Mouse (Mus musculus) adrenal gland, postnatal 10 days (tissue): ENCODE measurements around the gene Pitpnc1. TPM values are rescaled to one million over a fixed set of nuclear protein-coding genes. Genes with fewer than 3 reads are reported as not detected.

Experiments
- DNase-seq: peaks from one replicate; pipeline ENCODE4 v3.0.0; 2021; ENCODE audit warnings: mixed read lengths
- total RNA-seq, 2 experiments: library from RNA; stranded (reverse); gene quantifications; 2 replicates each; pipeline ENCODE4 v1.2.3; 2021

The Pitpnc1 gene
- total RNA-seq, 2 experiments from 2014 or later, result 28.3 to 40.3 TPM

DNA sequence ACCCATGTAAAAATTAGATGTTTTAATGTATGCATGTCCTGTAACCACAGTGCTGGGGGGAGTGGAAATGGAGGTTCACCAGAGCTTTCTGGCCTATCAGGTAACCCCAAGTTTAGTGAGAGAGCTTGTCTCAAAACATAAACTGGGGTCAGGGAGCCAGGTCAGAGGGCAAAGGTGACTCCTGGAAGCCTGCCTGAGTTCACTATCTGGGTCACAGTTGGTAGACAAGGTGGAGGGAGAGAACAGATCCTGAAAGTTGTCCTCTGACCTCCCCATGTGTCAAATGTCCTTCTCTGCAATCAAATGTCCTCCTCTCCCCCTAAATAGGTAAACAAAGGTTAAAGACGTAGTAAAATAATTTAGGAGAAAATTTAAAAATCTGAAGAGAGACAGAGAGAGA is 244.1 kb downstream of the Pitpnc1 start:
- no peak for DNase-seq

DNA sequence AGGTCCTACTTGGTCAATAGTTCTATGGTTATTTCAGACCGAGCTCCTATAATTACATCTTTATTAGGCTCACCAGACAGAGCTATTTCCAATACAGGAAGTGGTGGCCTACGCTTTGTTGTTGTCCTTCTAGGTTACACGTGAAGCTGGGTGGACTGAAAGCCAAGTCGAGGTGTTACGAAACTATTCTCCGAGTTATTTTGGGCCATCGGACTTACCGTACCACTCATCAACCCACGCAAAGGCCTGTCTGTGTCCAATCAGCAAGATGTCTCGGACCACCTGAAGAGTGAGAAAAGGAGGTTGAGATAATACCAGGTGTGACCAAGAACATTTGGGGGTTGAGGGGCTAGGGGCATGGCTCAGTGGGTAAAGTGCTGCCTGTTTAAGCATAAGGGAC is 244.5 kb downstream of the Pitpnc1 start:
- DNase-seq, result no peak

DNA sequence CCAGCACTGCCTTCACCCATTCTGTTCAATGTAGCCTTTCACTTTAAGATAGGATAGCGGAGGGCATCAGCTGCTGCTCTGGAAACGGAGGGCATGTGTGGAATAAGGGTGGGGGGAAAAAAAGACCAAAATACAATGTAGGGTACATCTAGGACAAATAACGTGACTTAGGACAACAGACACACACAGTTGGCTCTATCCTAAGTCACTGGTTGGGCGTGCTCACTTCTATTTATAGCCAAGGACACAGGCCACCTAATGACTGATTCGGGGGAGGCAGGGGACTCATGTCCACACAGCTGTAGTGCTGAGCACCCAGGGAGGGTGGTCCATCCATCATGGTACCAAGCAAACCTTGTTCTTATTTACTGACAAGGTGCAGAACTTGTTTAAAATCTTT is 245.2 kb downstream of the Pitpnc1 start:
- peak; percentile 23 for DNase-seq

DNA sequence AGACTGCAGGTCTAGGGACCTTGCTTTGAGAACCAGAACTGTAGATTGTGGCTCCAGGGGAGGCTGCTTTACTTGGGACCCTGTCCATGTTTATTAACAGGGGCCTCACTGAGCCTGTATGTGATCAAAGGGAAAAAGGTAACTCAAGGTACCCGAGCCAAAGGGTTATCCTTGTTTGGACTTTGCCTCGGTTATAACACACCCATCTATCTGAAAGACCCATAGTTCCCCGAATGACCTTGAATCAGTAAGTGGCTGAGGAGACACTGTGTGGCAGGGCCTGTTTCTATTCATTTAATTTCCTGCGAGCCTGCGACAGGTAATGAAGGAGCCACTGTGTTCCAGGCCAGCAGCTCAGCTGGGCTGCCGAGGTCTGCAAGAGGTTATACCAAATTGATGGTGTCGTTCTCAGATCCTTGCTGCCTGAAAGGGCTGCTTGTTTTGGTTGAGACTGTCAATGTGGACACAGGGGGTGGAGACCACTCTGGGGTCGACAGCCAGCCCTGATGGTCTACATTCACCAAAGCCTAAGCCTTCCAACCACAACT is 246.8 kb downstream of the Pitpnc1 start:
- DNase-seq, result no peak

DNA sequence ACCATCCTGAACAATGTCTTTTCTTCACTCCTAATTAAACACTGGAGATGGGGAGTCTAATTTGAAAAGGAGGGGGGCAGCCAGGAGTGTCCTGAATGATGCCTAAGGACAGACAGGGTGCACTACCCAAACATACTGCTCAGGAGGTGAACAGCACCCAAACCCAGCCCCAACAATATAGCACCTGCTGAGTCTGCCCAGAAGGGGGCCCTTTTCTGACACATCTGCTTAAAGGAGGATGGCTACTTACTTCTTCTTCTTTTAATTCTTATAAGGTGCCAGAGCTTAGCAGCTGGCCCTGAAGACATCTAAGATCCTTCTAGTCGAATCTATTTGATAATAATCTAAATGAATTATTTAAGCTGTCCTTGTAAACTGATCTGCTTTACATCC is 247.3 kb downstream of the Pitpnc1 start:
- DNase-seq, result no peak

DNA sequence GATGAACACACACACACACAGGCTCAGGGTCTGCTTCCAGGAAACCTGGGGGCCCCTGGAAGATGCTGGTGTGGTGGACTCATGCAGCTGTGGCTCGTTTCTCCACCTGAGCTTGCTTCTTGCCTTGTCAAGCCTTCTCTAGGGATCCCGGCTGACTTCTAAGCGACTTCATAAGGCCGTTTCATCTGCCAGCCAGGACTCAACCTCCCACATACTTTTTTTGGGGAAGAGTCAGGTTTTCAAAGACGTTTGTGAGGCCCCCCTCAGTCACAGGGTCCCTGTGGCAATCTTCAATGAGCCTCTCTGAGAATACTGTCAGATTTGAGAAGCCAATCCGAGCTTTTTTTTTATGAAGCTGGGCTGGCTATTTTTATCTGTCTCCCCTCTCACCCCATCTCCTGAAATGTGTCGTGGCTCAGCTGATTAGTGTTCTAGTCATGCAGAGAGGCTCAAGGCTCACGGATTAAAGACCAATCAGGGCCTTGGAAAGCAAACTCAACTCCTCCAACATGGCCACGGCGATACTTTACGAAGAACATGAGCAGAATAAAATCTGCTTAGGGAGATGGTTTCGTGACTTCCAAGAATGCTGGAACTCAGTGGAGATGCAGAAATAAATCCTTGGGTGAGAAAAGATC is 247.8 kb downstream of the Pitpnc1 start:
- DNase-seq, result no peak

DNA sequence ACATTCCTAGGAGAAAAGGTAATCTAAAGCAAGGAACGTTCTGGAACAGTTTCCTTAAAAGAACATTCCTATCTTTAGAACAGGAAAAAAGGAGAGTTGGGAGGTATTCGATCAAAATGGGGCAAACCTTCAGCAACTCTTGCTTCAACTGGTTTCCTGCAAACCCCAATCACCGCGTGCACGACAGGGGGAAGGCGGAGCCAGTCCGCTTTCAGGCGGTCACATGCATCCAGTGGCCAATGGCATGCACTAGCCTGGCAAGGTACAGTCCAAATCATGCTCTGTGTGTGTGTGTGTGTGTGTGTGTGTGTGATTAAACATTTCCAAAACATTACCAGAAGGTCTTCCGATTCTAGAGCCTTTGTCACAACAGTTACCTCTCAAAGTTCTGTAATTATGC is 255.4 kb downstream of the Pitpnc1 start:
- DNase-seq, result no peak

DNA sequence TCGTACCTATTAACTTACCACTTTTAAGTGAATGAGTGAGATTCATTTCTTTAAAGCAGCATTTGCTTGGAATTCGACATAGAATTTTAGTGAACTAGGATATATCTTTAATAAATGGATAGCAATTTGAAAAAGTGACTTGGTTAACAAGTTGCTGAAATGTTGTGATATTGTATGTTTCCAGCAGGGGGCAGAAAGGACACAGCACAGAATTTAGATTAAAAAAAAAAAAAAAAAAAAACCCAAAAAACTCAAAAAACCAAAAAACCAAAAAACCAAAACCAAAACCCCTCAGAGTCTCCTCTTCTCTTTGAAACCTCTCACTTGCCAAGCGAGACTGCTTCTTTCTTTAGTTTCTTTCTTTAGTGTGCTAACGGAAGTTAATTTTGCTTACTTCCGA is 256.8 kb downstream of the Pitpnc1 start:
- no peak for DNase-seq

DNA sequence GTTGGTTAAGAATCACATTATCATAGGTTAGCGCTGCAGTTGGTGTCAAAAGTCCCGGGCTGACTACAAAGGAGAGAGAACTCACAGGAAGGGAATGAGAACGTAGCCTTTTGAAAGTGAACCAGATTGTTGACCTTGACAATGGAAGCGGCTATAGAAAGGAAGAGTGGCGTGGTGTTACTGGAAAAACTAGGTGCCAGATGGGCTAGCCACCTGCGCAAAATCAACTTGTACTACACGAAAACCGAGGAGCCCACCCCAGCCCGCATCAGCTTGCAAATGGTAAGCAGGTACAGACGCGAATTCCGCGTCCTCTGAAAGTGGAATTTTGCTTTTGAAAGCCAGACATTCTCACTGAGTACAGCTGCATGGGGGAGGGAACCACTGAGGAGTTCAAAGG is 260.7 kb downstream of the Pitpnc1 start:
- no peak for DNase-seq

DNA sequence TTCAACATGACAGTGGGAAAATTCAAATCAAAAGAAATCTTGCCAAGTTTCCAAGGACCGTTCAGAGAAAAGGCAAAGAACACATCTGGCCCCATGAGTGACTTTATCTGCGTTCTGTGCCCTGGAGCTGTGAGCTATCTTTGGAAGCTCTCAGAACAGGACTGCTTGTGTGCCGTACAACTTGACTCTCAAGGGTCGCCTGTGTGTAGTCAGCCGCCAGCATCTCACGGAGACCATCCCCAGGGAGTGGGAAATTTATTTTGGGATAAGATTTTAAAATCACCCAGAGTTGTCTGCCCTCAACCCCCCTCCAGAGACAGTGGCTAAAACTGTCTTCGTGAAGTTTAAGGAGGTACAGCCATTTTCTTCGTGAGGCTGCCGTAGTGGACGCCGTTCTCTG is 268.7 kb downstream of the Pitpnc1 start:
- no peak for DNase-seq

DNA sequence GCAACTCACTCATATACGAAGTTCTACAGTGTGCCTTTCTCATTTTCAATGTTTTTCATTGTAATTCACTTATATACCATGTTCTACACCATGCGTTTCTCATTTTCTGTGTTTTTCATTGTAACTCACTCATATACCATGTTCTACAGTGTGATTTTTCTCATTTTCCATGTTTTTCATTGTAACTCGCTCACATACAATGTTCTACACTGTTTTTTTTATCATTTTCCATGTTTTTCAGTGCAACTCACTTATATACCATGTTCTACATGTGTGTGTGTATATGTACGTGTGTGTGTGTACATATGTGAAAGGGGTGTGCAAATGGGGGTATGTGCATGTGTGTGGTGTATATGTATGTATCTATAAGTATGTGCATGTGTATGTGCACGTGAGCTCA is 271.2 kb downstream of the Pitpnc1 start:
- no peak for DNase-seq

DNA sequence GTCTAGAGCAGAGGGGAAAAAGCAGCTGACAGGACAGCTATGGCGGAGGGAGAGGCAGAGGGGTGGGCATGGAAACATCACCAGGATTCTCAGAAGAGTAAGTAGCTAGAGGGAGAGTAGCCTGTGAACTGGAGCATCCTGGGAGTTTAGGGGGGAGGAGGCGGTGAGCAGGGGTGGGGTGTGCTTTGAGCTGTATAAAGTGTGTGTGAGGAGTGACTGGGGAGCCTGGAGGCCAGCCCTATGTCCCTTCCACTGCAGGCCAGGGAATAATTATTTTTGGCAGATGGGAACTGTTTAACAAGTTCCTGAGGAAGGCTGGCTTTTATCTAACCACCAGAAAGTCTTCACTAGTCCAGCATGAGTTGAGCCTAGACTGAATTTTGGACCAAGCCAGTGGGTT is 275.2 kb downstream of the Pitpnc1 start:
- DNase-seq, result no peak

DNA sequence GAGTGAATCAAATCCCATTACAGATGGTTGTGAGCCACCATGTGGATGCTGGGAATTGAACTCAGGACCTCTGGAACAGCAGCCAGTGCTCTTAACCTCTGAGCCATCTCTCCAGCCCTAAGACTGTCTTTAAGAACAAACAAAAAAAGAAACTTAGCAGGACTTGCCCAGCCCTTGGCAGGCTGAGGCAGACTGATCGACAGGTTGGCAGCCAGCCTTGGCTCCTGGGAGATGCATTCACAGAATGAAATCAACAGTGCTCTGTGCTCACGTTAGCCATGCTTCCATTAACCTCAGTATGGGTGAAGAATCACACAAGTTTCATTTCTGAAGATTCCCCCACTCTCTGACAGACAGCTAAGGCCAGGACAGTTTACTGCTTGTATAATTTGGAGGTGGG is 280.1 kb downstream of the Pitpnc1 start:
- peak; percentile 63 for DNase-seq

DNA sequence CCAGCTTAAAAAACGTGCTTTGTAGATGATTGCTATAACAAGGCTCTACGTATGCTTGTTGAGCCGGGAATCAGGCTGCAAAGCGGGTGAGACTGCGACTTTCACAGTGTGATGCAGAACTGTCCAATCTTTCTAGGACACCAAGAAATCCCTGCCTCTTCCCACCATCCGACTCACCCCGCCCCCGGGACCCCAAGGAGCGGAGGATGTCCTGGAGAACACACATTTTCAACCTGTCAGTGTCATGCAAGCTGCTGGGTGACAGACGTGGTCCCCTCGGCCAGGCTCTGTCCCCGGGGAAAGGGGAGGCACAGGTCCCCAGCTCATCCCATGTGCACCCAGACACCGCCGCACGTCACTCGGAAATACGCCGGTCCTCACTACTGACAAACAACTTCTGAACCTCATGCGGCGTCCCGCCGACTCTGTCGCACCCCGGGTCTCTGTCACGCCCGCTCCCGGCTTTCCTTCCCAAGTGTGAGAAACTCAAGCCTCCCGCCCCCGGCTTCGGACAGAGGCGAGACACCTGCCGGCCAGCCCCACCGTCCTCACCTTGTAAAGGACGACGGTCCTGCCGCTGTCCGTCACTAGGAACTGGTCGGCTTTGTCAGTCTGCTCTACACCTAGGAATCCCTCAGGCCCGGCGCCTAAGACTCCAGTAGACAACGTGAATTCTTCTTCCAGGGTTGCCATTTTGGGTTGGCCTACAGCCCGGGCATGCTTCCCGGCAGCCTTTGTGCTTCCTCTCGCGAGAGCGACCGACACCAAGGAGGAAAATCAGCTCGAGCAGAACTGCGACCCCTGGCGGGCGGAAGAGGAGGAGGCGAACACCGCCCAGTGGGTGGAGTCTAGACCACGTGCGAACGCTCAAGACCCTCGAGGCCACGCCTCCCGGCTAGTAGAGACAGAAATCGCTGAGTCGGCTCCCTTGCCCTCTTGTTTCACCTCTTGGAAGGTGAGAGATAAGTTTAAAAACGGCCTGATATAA is 281.6 kb downstream of the Pitpnc1 start, which contains the start of gene Nol11:
Nol11 (minus strand) TSS at position 817 of the 988 bp plus-strand sequence.
- peak; percentile 99 for DNase-seq

DNA sequence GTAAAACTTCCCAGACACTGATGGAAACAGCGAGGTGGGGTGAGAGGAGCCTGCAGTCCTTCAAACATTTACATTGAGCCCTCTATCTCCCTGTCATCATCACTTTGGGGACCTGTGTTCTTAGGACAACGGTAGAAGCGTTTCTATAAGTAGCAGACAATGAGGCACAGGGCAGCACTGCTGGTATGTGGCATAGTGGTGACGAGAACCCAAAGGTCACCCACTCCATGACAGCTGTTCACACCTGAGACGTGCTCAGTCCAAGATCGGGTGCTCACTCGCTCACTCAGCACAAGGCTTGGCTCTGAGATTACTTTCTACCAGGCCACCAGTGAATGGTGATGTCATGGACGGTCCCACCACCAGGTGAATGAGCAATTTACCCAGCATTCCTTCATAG is 286.7 kb downstream of the Pitpnc1 start:
- DNase-seq, result no peak

DNA sequence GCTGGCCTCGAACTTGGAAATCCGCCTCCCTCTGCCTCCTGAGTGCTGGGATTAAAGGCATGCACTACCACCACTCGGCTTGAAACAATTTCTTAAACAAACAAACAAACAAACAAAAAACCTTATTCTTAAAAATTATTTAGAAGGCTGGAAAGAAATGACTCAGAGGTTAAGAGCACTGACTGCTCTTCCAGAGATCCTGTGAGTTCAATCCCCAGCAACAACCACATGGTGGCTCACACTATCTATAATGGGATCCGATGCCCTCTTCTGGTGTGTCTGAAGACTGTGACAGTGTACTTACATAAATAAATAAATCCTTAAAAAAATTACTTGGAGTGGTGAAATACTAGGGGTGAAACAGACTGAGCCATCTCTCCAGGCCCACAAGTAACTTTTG is 309.3 kb downstream of the Pitpnc1 start:
- DNase-seq, result no peak

DNA sequence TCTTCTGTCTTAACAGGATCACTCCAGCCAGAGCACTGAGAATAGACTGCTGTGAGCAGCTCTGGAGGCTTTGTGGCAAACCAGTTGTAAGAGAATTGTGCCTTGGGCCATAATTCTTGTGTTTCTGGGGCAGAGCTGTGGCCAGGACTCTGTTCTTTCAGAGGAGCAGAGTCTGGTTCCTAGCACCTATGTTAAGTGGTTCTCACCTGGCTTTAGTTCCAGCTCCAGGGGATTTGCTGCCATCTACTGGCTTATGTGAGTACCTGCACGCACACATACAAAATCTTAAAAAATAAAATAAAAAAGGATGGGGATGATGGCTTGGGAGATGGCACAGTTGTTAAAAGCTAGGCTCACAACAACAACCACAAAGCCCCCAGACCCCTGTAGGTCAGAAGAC is 311.5 kb downstream of the Pitpnc1 start:
- no peak for DNase-seq

Other genes starting within 250 kb of the Pitpnc1 start
- 10 to 100 TPM; 78.7 to 84.8 TPM for gene Psmd12, start 8.8 kb upstream of the Pitpnc1 start, total RNA-seq
- gene Helz, start 77.2 kb upstream of the Pitpnc1 start, total RNA-seq, result 10 to 100 TPM; 25.0 to 33.7 TPM
- 10 to 100 TPM in 1 of 2 experiments, 1 to 10 TPM in 1; 5.6 to 13.3 TPM for gene Cacng1, start 245.8 kb upstream of the Pitpnc1 start, total RNA-seq